In the genomic region with DNA sequence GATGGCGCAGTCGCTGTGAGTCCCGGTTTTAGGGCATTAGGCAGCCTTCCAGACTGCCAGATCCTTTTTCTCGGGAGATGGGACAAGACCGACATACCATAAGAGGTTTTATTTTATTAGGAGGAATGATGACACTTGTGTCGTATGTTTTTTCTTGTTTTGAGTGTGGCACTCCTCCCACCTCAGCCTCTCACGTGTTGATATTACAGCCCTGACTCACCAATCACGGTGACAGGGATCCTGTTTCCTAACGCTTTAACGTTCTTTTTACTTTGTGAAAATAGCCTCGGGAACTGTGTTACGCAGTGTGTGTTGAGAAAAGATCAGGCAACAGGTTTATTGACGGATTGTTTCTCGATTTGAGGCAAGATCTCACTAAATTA, we compare ENCODE assay signal across 7 mouse cellular contexts. TPM values are rescaled to one million over a fixed set of nuclear protein-coding genes. Genes with fewer than 3 reads are reported as not detected.
DNase-seq lines count a peak whose midpoint lies in the region; ATAC-seq and TF ChIP-seq lines count a peak whose summit lies in the region.

No protein-coding gene starts in this region.

- no peak overlapping the region for H3K27ac ChIP-seq in neural tube, embryonic 11.5 days (ENCODE audit: low read depth, low read length)
- H3K27ac ChIP-seq in intestine, embryonic 14.5 days (ENCODE audit: low read depth), result peak overlapping the region; percentile 80; the same call in 1 of the 2 replicates
- H3K27ac ChIP-seq in stomach, postnatal 0 days (replicated peaks), result peak overlapping the region; percentile 97

- H3K9me3 ChIP-seq in neural tube, embryonic 11.5 days (ENCODE audit: control insufficient read depth, low read length), result no peaks in the 10 kb centered on the region
- H3K9me3 ChIP-seq in intestine, embryonic 14.5 days (ENCODE audit: control insufficient read depth, low read length), result no peaks in the 10 kb centered on the region
- no peaks in the 10 kb centered on the region for H3K9me3 ChIP-seq in stomach, postnatal 0 days (ENCODE audit: control insufficient read depth, low read length)

- H3K27me3 ChIP-seq in neural tube, embryonic 11.5 days (ENCODE audit: control insufficient read depth, insufficient read depth, low read length), result no peaks in the 10 kb centered on the region
- no peaks in the 10 kb centered on the region for H3K27me3 ChIP-seq in intestine, embryonic 14.5 days (replicated peaks; ENCODE audit: control insufficient read depth, insufficient read depth, low read length)
- no peaks in the 10 kb centered on the region for H3K27me3 ChIP-seq in stomach, postnatal 0 days (ENCODE audit: control insufficient read depth, insufficient read depth, low read length)

- peak overlapping the region; percentile 64 for H3K4me2 ChIP-seq in neural tube, embryonic 11.5 days (ENCODE audit: low read depth)
- peak overlapping the region; percentile 73 for H3K4me2 ChIP-seq in intestine, embryonic 14.5 days (ENCODE audit: low read length)
- peak overlapping the region; percentile 68 for H3K4me2 ChIP-seq in stomach, postnatal 0 days (replicated peaks; ENCODE audit: low read depth)

- DNase-seq in neural tube, embryonic 11.5 days (ENCODE audit: low spot score), result no peak
- no peak for DNase-seq in neural tube, embryonic 10.5 days (ENCODE audit: extremely low spot score, low spot score)
- peak; percentile 94 for DNase-seq in adipocyte (ENCODE audit: low spot score)
- peak; percentile 88 for DNase-seq in fat pad, adult 2 months (ENCODE audit: extremely low read depth, low read depth, low spot score)
- no peak for DNase-seq in intestine, embryonic 14.5 days (ENCODE audit: low spot score)
- peak; percentile 73 for DNase-seq in lung, postnatal 36 days
- DNase-seq in stomach, postnatal 0 days (ENCODE audit: low spot score), result peak; percentile 57

- no peak for TF ChIP-seq CTCF in stomach, postnatal 0 days (IDR thresholded peaks at IDR 0.05; ENCODE audit: low read depth)

- WGBS in neural tube, embryonic 11.5 days, result 12% methylated on average over 14 of the region's 14 CpGs
- 6% methylated on average over 14 of the region's 14 CpGs for WGBS in intestine, embryonic 14.5 days
- under 1% methylated on average over 14 of the region's 14 CpGs for WGBS in stomach, postnatal 0 days

- no peak for ATAC-seq in neural tube, embryonic 11.5 days (ENCODE audit: insufficient read depth, low FRiP score, low TSS enrichment)
- ATAC-seq in intestine, embryonic 14.5 days (replicated peaks; ENCODE audit: low FRiP score, low TSS enrichment, low read depth), result peak; percentile 9; the same call in 1 of the 2 replicates
- ATAC-seq in stomach, postnatal 0 days (ENCODE audit: low FRiP score, low TSS enrichment), result peak; percentile 48

- H3K4me1 ChIP-seq in neural tube, embryonic 11.5 days (ENCODE audit: control insufficient read depth, insufficient read depth, low read length), result peaks cover 9% of the 10 kb centered on the region
- H3K4me1 ChIP-seq in intestine, embryonic 14.5 days (replicated peaks; ENCODE audit: control insufficient read depth, insufficient read depth, low read length), result peaks cover 21% of the 10 kb centered on the region
- no peaks in the 10 kb centered on the region for H3K4me1 ChIP-seq in stomach, postnatal 0 days (replicated peaks; ENCODE audit: control insufficient read depth, insufficient read depth)

- H3K4me3 ChIP-seq in neural tube, embryonic 11.5 days (ENCODE audit: low read depth, low read length), result peak overlapping the region; percentile 98
- peak overlapping the region; percentile 97 for H3K4me3 ChIP-seq in intestine, embryonic 14.5 days (ENCODE audit: low read depth, low read length)
- H3K4me3 ChIP-seq in stomach, postnatal 0 days (ENCODE audit: low read depth, low read length), result peak overlapping the region; percentile 100

- peak overlapping the region; percentile 79 for H3K9ac ChIP-seq in neural tube, embryonic 11.5 days (ENCODE audit: low read length)
- H3K9ac ChIP-seq in intestine, embryonic 14.5 days (ENCODE audit: low read length), result peak overlapping the region; percentile 89
- peak overlapping the region; percentile 97 for H3K9ac ChIP-seq in stomach, postnatal 0 days (ENCODE audit: low read length)

- peaks cover 11% of the 10 kb centered on the region for H3K36me3 ChIP-seq in neural tube, embryonic 11.5 days (ENCODE audit: control insufficient read depth, insufficient read depth, low read length)
- H3K36me3 ChIP-seq in intestine, embryonic 14.5 days (ENCODE audit: control insufficient read depth, insufficient read depth, low read length), result peaks cover 32% of the 10 kb centered on the region
- peaks cover 14% of the 10 kb centered on the region for H3K36me3 ChIP-seq in stomach, postnatal 0 days (ENCODE audit: control insufficient read depth, insufficient read depth, low read length)

- TF ChIP-seq EP300 in stomach, postnatal 0 days (optimal IDR thresholded peaks at IDR 0.05), result no peak

RNA-seq across cellular contexts. Expression of gene Zbtb11, which starts 1.2 kb away (rescaled TPM):
- polyA plus RNA-seq in neural tube, embryonic 11.5 days (2014; fragmentation: Nextera tagmentation; extraction: Ambion mirVana), result 15.3 and 16.9 TPM in 2 replicates
- polyA plus RNA-seq in intestine, embryonic 14.5 days (2014; fragmentation: Nextera tagmentation; extraction: Ambion mirVana), result 18.9 and 20.3 TPM in 2 replicates
- 6.8 and 7.3 TPM in 2 replicates for polyA plus RNA-seq in stomach, postnatal 0 days (2015; fragmentation: Nextera tagmentation; extraction: Ambion mirVana)

RNA-seq across cellular contexts. Expression of gene Rpl24, which starts 8.8 kb away (rescaled TPM):
- polyA plus RNA-seq in neural tube, embryonic 11.5 days (2014; fragmentation: Nextera tagmentation; extraction: Ambion mirVana), result 690 and 753 TPM in 2 replicates
- 882 and 886 TPM in 2 replicates for polyA plus RNA-seq in intestine, embryonic 14.5 days (2014; fragmentation: Nextera tagmentation; extraction: Ambion mirVana)
- 760 and 770 TPM in 2 replicates for polyA plus RNA-seq in stomach, postnatal 0 days (2015; fragmentation: Nextera tagmentation; extraction: Ambion mirVana)

RNA-seq across cellular contexts. Expression of gene Cep97, which starts 40.2 kb away (rescaled TPM):
- 16.5 and 19.6 TPM in 2 replicates for polyA plus RNA-seq in neural tube, embryonic 11.5 days (2014; fragmentation: Nextera tagmentation; extraction: Ambion mirVana)
- polyA plus RNA-seq in intestine, embryonic 14.5 days (2014; fragmentation: Nextera tagmentation; extraction: Ambion mirVana), result 8.3 and 10.6 TPM in 2 replicates
- polyA plus RNA-seq in stomach, postnatal 0 days (2015; fragmentation: Nextera tagmentation; extraction: Ambion mirVana), result 1.9 and 2.6 TPM in 2 replicates

RNA-seq across cellular contexts. Expression of gene Pcnp, which starts 54.6 kb away (rescaled TPM):
- 311 and 312 TPM in 2 replicates for polyA plus RNA-seq in neural tube, embryonic 11.5 days (2014; fragmentation: Nextera tagmentation; extraction: Ambion mirVana)
- 195 and 219 TPM in 2 replicates for polyA plus RNA-seq in intestine, embryonic 14.5 days (2014; fragmentation: Nextera tagmentation; extraction: Ambion mirVana)
- 122 and 128 TPM in 2 replicates for polyA plus RNA-seq in stomach, postnatal 0 days (2015; fragmentation: Nextera tagmentation; extraction: Ambion mirVana)

Comparison
In these comparisons a context has a peak if more than half of its experiments do, and no peak if none do; other contexts are left out.
1. DNase-seq: peak in adipocyte (single experiment), fat pad, adult 2 months (single experiment), lung, postnatal 36 days (single experiment) and stomach, postnatal 0 days (single experiment); none in neural tube, embryonic 11.5 days (single experiment), neural tube, embryonic 10.5 days (single experiment) and intestine, embryonic 14.5 days (single experiment).
2. Peak in every context shown above with its lines, with median percentiles within 50 percentile points of each other: H3K4me2 ChIP-seq, H3K4me3 ChIP-seq and H3K9ac ChIP-seq.